Mouse (Mus musculus) retina, postnatal 1 day (tissue): ENCODE measurements around the gene Prkg1.
A peak's percentile ranks its signal among the peaks of the same experiment; 100 is the strongest.

Source experiments
- DNase-seq: peaks from one replicate; pipeline ENCODE4 v3.0.0-alpha.2; 2012

Prkg1 gene

DNA sequence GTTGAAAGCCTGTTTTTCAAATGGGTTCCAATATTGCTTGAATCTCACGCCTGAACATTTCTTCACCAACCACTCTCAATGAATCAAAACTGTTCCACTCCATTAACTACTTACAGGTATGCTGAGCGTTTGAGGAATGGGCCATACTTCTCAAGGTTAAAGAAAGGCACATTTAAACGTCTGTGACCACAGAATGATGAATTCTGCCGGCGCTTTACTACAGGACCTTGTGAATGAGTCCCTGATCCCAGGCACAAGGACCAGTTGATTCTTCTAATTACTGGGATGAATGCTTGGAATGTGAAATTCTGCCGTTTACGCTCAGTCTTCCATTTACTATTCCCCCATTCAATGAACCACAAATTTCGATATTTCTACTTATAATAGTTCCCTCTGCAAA is 632.2 kb downstream of the Prkg1 start:
- DNase-seq, result no peak

DNA sequence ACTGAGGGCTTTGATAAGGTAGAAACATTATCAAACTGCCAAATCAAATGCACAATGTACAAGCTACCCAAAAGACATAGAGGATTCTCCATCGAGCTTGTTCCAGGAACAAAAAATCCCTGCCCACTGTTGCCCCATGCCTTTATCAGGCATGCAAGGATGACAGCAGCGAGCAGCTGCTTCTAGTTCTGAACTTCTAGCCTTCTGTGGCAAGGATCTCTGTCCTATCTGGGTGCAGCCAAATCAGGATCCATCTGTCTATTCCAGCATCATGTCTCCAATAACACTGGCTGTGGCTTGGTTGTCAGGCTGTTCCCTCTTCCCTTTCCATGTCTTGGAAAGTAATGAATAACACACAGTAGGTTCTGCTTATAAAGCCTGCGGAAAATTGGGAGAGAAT is 640.2 kb downstream of the Prkg1 start:
- DNase-seq, result no peak

- peak; percentile 73 for DNase-seq
Observed at GRCm38 (mm10) chr19:31114690-31115089, 650.1 kb downstream of the Prkg1 start.

DNA sequence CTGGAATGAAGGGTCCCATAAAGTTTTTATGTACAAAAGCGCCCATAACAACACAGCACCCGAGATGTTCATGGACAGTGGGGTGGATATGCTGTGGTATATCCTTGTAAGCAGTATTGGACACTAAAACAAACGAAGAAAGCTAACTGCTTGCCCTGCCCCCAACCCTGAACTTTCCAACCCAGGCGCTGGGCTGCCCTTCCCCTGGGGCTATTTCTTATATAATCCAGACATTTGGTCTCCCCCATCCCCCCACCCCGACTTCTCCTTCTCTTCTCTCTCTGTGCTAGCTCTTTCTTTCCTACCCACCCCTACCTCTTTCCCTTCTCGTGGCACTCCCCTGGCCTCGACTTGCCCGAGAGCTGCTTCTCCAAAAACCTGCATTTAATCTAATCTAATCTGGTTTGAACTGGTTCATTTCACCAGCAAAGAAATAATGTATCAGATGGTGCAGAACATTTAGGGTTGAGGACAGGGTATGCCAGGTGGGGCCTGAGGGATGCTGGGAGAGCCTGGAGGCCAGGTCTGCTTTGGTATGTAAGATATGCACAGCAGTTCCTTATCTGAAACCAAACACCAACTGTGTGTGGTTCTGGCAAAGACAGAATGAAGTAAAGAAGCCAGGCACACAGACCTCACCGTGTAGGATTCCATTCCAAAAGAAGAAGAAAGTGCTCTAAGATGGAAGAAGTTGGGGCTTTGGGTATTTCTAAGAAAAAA is 657.8 kb downstream of the Prkg1 start:
- no peak for DNase-seq

DNA sequence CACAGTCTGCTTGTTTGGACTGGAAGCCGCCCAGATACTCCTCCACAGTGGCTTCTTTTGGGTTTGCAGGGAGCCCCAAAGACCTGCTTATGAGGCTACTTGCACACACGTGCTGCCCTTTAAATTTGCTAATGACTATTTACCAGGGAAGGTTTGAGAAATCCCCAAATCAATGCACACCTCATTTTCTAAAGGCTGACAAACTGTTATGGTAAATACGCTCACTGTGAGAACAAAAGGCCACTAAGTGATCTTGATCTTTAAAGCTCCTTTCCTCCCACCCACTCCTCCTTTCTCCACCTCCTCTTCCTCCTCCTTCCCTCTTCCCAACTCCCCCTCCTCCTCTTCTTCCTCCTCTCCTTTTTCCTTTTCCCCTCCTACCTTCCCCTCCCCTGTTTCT is 658.8 kb downstream of the Prkg1 start:
- no peak for DNase-seq

DNA sequence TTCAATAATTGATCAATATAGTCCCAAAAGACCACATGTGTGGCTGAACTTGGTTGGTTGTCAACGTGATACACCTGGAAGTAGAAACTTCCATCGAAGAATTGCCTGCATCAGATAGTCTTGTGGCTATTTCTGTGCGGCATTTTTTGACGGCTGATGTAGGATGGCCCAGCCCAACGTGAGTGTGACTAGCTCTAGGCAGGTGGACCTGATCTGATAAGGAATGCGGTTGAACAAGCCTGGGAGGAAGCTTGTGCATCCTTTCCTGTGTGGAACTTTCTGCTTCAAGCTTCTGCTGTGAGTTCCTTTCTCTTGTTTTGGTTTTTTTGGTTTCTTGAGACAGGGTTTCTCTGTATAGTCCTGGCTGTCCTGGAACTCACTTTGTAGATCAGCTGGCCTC is 660.1 kb downstream of the Prkg1 start:
- no peak for DNase-seq

GRCm38 (mm10) chr19:31099369-31099768 is 665.5 kb downstream of the Prkg1 start:
- DNase-seq, result no peak

DNA sequence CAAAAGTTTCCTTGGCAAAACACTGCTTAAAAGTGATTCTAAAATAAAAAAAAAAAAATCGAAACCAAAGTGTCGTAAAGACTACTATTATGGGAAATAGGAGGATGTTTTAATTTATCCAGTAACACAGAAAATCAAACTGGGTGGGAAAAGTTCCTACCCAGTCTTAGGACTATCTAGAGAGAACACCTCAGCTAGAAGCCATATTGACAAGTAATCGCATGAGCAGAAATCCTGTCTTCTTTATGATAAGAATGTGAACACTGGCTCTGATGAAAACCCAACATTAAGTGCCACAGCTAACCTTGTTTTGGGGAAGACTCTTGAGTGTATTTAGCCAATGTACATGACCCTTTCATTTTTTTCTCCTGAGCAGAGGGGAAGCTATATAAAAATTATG is 667.0 kb downstream of the Prkg1 start:
- DNase-seq, result no peak

GRCm38 (mm10) chr19:31083761-31084160 is 681.1 kb downstream of the Prkg1 start:
- DNase-seq, result no peak

GRCm38 (mm10) chr19:31082662-31083429 is 682.0 kb downstream of the Prkg1 start, which contains the start of gene Cstf2t:
Gene Cstf2t (plus strand): TSS chr19:31082837.
- peak; percentile 100 for DNase-seq

DNA sequence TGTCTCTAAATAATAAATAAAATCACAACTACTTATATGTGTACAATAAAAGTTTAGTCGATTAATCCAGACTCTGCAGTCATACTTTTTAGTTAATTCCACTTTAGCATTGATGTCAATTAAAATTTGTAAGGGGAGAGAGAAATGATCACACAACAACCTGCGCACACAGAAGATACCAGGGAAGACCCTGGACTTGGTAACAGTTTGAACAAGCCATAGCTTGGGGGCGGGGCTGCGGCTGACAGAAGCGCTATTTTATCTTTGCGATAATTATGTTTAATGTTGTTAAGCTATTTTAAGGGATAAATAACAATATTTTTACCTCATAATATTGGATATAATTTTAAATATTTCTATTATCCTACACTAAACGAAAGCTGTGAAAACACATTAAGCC is 682.6 kb downstream of the Prkg1 start:
- no peak for DNase-seq

- peak; percentile 88 for DNase-seq
Observed at GRCm38 (mm10) chr19:31078241-31078640, 686.6 kb downstream of the Prkg1 start.

GRCm38 (mm10) chr19:31076106-31076505 is 688.7 kb downstream of the Prkg1 start:
- no peak for DNase-seq

DNA sequence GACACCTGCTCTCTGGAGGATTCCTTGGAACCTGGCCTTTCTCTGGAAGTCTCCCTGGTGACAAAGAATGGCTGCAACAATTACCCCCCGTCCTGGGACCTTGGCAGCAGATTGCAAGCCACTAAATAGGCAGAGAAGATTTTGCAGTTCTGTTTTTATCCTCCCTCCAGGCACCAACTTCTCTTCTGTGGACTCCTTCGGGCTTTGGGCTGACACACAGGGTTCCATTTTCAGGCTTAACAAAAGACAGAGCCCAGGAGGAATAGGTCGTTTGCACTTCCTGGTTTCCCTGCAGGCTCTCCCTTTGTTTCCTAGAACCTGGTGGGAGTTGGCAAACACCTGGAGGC is 690.1 kb downstream of the Prkg1 start:
- peak; percentile 39 for DNase-seq

GRCm38 (mm10) chr19:31073959-31074716 is 690.7 kb downstream of the Prkg1 start:
- DNase-seq, result peak; percentile 43

- no peak for DNase-seq
Observed at GRCm38 (mm10) chr19:31065206-31065781, 699.5 kb downstream of the Prkg1 start.

DNA sequence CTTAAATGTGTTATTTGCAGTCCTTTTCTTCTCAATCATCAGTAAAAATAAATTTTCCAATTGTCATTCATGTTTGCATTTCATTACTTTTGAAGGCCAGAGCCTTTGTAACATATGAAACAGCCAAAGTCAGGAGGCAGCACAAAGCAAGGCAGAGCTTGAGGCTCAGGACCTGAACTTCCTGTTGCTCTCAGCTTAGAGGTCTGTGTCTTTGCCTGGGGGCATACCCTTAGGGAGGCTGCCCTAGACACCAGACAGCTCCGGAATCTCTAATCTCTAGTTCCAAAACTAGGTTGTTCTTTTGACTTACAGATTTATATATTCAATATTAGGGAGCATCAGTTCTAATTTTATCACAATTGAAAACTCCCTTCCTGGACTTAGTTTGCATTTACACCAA is 700.1 kb downstream of the Prkg1 start:
- DNase-seq, result no peak

- no peak for DNase-seq
Observed at GRCm38 (mm10) chr19:31046601-31047000, 718.2 kb downstream of the Prkg1 start.

DNA sequence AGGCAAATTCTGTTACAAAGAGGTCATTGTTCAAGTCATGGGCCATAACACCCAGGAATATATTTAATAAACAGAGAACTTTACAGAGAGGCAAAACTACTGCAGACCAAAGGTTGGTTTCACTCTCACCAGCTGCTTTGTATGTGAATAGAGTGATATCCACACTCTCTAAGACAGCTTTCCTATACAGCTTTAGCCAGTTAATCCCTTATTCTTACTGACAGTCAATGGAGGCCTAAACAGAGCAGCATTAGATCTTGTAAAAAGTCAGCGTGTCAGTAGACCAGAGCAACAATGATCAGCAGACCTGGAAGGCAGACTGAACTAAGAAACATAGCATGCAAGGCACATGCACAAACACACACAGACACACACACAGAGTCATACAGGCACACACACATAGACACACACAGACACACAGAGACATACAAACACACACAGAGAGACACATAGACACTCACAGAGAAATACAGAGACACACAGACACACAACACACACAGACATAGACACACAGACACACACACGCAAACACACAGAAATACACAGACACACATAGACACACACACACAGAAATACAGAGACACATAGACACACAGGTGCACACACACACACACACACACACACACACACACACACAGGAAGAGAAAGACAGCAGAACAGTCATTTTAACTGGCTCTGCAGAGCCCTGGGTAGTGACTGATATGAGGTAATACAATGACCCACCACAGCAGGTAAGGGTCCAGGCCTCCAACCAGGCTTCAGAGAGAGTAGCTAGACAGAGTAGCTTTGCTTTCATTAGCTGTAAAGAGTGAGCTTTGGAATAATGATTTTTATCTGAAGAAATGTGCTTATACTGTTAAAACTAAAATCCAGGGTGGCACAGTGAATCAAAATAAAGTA is 723.6 kb downstream of the Prkg1 start:
- DNase-seq, result peak; percentile 43

DNA sequence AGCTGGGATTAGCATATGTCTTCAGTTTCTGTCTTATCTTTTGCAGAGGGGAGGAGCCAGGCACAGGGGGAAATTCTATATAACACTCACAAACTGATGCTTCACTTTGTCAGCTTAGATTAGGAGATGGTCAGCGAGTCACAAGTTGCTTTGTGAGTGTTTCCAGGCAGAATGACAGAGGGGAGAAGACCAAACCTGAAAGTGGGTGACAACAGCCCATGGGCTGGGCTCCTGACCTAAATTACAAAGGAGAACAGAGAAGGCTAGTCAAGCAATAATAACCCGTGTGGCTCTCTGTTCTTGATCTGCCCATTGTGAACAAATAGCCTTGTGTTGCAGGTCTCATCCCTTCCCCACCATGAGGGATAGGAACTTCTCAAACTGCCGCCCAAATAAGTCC is 725.9 kb downstream of the Prkg1 start:
- peak; percentile 81 for DNase-seq

GRCm38 (mm10) chr19:31031596-31031995 is 733.2 kb downstream of the Prkg1 start:
- DNase-seq, result no peak

DNA sequence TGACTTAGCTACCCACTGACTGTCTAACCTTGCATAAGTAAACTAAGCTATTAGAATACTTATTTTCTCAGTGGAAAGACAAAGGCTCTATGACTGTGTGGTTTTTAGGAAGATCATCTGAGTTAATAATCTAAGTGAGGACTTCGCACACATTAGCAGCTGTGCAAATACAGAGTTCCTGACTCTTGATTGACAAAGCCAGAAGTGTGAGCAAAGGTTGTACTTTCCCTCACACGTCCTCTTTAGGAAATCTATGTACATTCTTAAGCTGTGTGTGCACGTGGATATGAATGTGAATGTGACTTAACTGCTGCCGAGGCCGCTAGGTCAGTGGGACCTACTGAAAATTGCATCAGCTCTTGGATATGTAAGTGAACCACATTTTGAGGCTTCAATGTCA is 738.0 kb downstream of the Prkg1 start:
- no peak for DNase-seq
